Mouse (Mus musculus) heart, postnatal 25 days (tissue): ENCODE results near the gene Nup160. TPM values are rescaled to one million over a fixed set of nuclear protein-coding genes. Genes with fewer than 3 reads are reported as not detected.

Source experiments
- DNase-seq: peaks from one replicate; pipeline ENCODE4 v3.0.0; 2022; ENCODE audit warnings: low spot score
- intact Hi-C: fragments of 180-260 bp; cut with DNase I; formaldehyde crosslinking; loops from one replicate; pipeline ENCODE4 v1.15.1; 2025
- total RNA-seq, 2 experiments: library from RNA; stranded (reverse); gene quantifications; 2 replicates each; pipeline ENCODE4 v1.2.3; 2021

Gene Nup160
- total RNA-seq, 2 experiments from 2014 or later = 9.8 to 12.5 TPM

DNA sequence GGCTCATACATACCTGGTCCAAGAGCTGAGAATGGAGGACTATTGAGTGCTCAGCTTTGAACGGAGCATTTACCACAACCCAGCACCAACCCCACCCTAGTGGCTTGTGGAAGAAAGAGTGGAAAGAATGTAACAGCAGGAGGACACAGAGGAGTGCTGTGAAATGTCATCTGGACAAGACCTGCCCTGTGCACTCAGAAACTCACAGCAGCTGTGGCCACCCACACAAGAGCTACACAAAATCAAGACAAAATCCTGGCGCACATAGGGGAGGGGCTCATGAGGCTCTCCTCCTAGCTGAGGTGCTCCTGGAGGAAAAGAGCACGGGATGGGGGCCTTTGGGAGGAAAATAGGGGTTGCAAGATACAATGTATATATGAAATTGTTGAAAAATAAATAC lies 17.4 kb upstream of the Nup160 start:
- DNase-seq = no peak
- intact Hi-C loops = no loop called here

DNA sequence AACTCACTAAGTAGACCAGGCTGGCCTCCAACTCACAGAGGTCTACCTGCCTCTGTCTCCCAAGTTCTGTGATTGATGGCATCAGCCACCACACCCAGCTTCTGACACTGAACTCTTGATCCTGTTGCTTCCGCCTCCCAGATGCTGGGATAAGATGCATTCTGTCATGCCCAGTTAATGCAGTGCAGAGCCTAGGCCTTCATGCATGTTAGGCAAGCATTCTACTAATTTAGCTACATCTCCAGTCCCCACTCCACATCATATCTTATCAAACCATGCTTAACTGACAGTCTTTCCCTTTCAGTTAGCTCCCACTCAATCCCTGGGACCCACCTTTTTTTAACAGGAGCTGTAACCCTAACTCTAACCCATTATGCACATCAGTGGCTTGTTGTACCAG lies 16.1 kb upstream of the Nup160 start:
- no peak for DNase-seq
- intact Hi-C loops = no loop called here

DNA sequence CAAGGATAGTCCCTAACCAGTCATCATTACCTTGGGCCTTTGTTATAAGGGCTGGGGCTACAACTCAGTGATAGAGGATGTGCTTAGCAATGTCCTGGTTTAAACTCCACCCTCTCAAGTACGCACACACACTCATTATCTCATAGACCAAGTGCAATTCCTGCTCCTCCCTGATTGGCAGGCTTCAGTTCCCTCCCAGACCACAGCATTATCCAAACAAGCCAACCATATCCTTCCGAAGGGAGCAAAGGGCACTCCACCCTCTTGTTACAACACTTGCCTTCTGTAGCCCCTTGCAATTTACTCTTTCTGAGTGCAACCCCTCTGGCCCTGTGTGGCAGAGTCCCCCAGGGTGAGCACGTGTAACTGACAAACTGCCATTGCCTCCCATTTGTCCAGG lies 15.6 kb upstream of the Nup160 start:
- intact Hi-C loops = no loop called here
- no peak for DNase-seq

DNA sequence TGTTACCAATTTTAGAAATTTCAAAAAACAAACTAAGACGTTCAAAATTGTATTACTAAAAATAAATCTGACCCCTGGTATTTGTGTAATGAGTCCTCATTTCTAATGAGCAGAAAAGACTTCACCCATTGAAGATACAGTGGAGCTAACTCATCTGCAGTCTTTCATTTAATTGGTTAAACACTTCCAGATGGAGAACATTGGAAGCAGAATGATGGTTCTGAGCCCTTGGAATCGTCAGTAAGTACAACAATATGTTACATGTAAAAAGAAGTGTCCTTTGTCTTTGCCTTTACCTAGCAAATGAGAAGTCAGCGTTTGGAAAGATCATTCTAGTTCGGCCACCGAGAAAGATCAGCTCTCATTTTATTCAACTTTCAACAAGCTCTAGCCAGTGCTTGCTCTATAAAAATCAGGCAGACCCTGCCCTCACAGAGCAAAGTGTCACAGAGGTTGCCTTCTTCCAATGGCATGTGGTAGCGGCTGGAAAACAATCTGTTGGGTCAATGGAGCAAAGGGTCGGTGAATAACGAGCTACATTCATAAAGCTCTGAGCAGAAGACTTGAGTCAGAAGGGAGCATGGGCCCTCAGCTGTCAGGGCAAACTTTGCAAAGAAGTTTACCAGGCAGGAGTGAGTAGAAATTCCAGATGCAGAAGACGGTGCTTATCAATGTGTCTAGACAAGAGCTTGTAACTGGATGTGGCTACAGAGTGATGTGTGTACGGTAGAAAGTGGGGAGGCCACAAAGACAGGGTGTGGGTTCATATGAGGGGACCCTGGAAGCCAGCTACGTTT lies 10.2 kb upstream of the Nup160 start:
- no peak for DNase-seq
- intact Hi-C loops = no loop called here

DNA sequence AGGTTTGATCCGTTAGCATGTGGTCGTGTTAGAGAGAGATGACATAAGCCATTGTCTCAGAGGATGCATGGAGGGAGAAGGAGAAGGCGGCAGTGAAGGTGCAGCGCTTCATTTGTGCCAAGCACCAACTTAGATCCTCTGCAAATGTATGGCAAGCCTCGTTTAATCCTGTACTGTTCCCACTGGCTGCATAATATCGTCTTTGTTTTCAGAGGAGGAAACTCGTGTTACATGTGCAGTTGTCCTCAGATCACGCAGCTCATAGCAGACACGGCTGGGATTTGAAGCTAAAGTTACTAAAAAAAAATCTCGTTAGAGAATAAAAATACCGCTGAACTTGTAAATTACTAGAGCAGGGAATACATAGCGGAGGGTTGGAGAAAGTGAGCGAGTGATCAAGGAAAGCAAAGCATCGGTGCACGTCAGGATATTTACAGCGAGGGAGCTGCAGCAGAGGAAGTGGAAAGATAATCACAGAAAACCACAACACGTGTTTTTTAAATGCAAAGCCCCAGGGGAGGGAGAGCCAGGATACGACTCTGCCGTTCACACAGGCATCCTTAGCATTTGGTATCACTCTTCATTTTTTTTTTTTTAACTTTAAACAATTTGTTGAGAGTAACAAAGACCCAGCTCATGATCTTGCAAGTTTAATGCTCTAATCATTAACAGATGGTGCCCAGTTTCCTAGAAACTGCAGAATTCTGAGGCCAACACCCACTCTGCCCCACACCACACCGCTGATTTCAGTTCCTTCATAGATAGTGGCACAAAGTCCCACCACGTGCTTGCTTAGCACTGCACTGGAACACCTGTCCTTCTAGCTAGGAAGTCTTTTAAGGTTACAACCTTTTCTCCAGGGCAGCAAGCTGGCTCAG lies 9.4 kb upstream of the Nup160 start:
- DNase-seq = no peak
- intact Hi-C loops = no loop called here

DNA sequence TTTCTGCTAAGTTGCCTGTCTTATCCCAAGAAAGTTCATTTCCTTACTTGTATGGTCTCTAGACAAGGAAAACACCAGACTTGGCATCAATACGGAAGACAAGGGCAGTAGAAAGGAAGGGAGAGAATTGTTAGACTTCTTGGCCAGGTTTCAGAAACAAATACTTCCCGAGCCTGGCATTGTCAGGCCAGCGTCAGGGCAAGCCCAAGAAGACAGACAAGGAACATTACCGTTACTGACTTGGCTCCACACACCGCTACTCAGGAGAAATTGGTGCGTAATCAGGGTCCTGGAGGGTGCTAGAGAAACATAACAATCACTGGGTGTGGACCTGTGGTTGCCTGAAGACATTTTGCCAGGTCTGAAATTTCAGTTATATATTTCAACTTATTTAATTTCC lies 6.7 kb upstream of the Nup160 start:
- intact Hi-C loops = no loop called here
- DNase-seq = no peak

DNA sequence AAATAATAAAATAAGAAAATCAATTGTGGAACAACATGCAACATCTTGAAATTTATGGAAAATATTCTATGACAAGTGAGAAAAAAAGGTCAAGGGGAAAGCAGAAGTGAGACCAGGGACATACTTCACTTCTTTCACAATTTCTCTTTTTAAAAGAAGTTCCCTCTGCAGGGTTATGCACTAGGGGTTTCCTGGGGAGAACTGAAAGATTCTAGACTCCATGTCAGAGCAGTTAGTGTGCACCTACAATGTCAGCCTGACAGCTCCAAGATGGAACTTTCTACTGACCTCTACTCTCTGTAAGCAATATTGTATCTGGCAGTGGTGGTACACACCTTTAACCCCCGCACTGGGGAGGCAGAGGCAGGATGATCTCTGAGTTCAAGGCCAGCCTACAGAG lies 3.7 kb upstream of the Nup160 start:
- no peak for DNase-seq
- intact Hi-C loops = no loop called here

DNA sequence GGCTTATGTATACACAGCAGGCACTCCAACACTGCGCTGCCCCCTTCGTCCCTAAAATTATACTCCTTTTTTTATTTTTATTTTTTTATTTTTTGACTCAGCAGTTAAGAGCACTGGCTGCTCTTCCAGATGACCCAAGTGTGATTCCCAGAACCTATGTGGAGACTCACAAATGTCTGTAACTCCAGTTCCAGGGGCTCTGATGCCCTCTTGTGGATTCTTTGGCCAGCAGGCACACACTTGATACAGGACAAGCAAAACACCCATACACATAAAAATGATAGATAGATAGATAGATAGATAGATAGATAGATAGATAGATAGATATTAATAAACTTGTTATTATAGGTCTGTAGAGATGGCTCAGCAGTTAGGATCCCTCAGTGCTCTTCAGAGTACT lies 2.5 kb upstream of the Nup160 start:
- intact Hi-C loops = no loop called here
- no peak for DNase-seq

DNA sequence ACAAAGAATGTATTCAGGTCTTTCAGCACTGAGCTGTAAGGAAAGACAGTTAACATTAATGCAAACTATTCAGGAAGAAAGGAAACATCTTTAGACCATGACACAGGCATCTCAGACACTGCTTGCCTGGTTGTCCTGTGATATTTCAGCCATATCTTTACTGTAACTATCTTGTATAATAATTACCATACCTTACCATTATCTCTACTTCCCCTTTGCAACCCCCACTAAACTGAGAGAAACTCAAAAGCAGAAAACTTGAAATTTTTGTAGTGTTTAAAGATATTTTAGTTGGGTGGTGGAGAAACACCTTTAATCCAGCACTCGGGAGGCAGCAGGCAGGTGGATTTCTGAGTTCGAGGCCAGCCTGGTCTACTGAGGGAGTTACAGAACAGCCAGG lies 1.5 kb upstream of the Nup160 start:
- DNase-seq = no peak
- intact Hi-C loops = no loop called here

DNA sequence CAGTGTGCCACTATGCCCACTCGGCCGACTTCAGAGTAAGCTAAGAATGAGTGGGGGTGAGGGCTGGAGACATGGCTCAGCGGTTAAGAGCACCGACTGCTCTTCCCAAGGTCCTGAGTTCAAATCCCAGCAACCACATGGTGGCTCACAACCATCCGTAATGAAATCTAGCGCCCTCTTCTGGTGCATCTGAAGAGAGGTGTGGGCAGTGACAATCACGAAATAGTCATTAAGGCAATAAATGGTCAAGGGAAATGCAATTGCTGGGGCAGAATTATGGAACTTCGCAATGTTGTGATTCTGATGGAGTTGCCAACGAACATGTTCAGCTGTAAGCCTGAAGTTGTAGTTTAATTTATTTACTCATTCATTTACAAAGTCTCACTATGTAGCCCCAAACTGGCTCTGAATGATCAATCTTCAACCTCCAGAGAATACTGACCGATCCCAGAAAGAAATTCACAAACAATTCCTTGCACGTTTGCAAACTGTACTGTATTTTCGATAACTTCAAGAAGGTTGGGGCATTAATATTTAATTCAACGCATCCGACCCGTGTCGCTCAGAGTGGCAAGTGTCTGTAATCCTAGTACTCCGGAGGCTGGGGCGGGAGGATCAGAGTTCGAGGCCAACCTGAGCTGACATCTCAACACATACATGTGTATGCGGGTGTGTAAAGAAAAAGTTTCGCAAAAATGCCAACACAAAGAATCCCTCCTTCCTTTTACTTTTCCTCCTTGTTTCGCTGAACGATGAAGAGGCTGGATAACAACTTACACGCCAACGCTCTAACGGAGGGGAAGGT lies 1.4 kb downstream of the Nup160 start:
- intact Hi-C loops = loop anchor here (1.0 to 2.0 kb wide), 2 partner anchors 98 to 204 kb away; partner anchors contain the start of gene Ptprj
- no peak for DNase-seq

DNA sequence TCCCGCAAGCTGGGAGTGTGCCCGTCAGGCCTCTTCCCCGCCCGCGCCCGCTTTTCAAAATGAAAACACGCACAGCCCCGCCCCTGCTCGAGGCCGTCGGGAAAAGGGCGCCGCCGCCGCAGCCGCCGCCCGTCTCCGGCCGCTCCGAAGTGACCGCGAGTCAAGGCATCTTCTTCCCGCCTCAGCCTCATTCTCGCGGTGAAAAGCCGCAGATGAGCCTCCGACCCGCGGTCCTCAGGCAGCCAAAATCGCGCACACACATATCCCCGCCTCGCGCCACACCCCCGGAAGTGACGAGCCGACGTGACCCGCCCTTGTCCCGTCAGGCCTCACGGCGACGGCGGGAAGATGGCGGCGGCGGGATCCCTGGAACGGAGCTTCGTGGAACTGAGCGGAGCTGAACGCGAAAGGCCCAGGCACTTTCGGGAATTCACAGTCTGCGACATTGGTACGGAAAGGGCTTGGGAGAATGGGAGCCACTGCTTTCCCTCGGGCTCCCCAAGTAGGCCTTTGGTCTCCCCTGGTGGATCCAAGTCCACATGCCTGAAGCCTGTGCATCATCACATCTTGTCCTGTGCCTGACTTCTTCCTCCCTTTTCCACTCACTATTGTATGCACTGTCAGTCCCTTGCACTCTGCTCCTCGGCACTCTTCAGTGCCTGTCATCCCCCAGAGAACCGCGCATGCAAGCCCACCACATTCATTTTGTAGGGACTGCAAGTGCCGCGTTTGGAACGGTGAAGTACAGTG lies 2.2 kb downstream of the Nup160 start:
- peak; percentile 84 for DNase-seq
- intact Hi-C loops = loop anchor here (1.0 to 2.0 kb wide), 2 partner anchors 98 to 205 kb away; partner anchors contain the start of gene Ptprj

DNA sequence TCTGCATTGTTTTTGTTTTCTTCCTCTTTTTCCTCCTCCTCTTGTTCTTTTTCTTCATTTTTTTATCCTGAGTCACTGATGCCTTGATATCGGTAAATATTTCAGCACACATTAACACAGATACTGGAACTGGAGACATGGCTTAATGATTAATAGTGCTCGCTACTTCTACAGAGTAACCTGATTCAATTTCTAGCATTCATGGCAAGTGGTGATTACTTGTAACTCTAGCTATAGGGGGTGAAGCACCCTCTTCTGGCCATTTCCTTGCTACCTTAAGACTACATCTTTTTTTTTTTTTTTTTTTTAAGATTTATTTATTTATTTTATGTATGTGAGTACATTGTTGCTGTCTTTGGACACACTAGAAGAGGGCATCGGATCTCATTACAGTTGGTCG lies 23.9 kb downstream of the Nup160 start:
- intact Hi-C loops = no loop called here
- no peak for DNase-seq

DNA sequence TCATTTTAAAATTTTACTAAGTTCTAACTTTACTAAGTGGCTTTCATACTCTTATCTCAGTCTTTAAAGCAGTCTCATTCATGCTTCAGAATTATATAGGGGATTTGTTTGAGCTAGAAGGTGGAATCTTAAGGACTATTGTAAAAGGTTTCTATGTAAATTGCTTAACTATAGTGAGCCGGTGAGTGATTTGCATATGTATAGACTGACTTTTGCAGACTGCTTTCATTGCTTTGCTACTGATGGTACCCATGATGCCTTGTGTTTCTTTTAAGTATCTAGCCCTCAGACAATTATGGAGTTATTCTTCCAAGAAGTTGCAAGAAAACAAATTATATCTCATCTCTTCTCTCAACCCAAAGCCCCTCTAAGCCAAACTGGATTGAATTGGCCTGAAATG lies 31.5 kb downstream of the Nup160 start:
- no peak for DNase-seq
- intact Hi-C loops = no loop called here

DNA sequence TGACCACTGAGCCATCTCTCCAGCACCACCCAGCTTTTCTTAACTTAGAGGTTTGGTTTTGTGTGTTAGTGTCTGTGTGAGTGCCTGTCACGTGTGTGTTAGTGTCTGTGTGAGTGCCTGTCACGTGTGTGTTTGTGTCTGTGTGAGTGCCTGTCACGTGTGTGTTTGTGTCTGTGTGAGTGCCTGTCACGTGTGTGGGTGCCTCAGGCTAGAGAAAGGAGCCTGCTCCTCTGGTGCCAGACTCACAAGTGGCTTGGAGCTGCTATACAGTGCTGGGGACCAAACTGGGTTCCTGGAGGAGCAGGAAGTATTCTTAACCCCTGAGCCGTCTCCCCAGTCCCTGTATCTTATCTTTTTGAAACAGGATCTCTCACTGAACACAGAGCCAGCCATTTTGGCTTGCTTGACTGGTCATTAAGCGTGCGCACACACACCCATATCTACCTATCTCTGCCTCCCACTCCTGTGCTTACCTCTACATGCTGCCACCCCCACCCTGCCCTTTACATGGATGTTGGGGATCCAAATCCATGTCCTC lies 38.6 kb downstream of the Nup160 start:
- intact Hi-C loops = no loop called here
- no peak for DNase-seq

DNA sequence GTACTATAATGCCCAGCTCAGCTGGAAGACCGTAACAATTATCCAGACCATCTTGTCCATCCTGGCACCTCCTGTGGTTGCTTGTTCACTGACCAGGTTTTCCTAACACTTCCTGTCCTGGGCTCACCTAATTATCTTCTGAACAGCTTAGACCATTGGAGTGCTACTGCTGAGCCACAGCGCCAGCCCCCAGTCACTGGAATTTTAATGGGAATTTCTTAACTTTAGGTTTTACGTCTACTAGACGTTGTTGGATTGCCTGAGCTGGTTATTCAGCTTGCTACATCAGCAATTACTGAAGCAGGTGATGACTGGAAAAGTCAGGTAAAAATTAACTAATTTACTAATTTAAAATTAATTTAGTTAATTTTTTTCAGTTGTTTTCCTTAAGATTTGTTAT lies 40.4 kb downstream of the Nup160 start:
- DNase-seq = no peak
- intact Hi-C loops = no loop called here

DNA sequence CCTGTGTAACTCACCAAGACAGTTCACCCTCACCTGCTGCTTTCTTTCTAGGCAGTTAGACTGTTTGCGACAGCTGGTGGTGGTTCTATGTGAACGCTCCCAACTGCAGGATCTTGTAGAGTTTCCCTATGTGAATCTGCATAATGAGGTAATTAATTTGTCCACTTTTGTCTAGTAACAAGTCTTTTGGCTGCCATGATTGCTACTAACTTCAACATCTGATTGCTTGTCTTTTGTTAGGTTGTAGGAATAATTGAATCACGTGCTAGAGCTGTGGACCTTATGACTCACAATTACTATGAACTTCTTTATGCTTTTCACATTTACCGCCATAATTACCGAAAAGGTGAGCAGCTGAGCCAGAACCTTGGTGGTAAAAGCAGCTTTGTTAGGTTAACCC lies 40.9 kb downstream of the Nup160 start:
- DNase-seq = no peak
- intact Hi-C loops = no loop called here

DNA sequence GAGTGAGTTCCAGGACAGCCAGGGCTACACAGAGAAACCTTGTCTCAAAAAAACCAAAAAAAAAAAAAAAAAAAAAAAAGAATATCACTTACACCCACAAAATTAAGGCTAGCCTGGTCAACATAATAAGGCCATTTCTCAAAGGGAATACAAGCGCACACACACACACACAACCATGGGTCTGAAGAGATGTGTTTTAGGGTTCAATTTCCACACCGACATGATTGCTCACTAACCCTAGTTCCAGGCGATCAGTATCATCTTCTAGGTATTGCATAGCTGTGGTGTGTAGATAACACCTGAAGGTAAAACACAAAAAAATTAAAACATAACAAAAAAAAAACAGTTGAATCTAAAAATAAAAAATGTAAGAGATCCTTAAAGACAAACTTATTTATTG lies 49.8 kb downstream of the Nup160 start:
- no peak for DNase-seq
- intact Hi-C loops = no loop called here

DNA sequence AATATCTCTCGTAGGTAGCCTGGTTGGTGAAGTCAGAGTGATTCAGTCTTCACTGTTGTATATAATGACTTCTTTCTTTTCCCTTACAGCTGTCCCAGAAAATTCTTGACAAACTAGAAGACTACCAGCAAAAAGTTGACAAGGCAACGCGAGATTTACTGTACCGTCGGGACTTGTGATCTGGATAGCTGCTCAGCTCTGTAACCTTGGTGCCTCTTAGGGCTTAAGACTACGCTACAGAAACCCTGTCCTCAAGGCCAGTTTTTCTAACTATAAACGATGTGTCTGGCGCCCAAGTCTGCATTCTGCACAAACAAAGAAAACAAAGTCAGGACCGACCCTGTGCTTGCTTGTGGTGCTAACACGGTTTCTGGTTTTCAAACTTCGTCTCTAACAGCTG lies 58.3 kb downstream of the Nup160 start:
- intact Hi-C loops = no loop called here
- no peak for DNase-seq

DNA sequence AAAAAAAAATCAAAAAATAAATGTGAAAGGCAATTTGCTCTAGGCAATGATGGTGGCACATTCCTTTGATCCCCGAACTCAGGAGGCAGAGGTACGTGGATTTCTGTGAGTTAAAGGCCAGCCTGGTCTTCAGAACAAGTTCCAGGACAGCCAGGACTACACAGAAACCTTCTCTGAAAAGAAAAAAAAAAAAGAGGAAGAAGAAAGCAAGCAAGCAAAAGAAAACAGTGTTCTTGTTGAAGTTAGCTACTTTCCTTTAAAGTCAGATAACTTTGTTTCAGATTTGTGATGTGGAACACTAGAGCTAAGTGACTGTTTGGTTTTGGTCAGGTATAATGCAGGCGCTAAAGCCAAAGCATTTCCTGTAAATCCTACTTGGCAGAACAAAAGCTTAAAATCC lies 61.8 kb downstream of the Nup160 start:
- intact Hi-C loops = no loop called here
- DNase-seq = no peak

DNA sequence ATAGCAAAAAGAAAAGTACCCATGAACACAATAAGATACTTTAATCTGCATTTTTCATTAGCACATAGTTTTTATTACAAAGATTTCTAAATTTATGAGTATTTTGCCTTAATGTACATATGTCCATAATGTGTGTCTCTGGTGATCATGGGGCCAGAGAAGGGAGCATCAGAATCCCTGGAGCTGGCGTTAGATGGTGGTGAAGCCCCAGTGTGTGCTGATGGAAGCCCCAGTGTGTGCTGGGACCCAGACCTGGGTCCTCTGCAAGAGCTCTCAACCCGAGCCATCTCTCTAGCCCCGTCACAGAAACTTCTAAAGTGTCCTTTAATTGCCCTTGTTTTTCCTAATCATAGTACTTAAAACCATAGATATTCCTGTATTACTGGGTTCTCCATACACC lies 62.3 kb downstream of the Nup160 start:
- intact Hi-C loops = no loop called here
- no peak for DNase-seq
